Mouse (Mus musculus): Measurements from ENCODE around the gene Stx6. TPM values are rescaled to one million over a fixed set of nuclear protein-coding genes. Genes with fewer than 3 reads are reported as not detected.
"Not testable (repeated sequence)": the region's sequence is repeated elsewhere in the genome, so short reads cannot be mapped to it uniquely, and the experiment has no call there.

The Stx6 gene
- polyA plus RNA-seq, 1 experiment = 38.9 TPM

- H3K27me3 ChIP-seq (replicated peaks; ENCODE audit: control insufficient read depth, insufficient read depth, low read length) = no peaks in the 10 kb centered on the region
- WGBS = under 1% methylated on average over 46 of the region's 46 CpGs
- H3K4me3 ChIP-seq (ENCODE audit: insufficient read depth, low read depth, low read length) = peak overlapping the region; percentile 86
- H3K27ac ChIP-seq (ENCODE audit: insufficient read depth, low read depth, low read length) = peak overlapping the region; percentile 47
- H3K4me1 ChIP-seq (ENCODE audit: control insufficient read depth, insufficient read depth, low read length) = 0 out of 2 replicates have a peak, but pooled peaks cover 2% of the 10 kb centered on the region
- no peaks in the 10 kb centered on the region for H3K36me3 ChIP-seq (ENCODE audit: control insufficient read depth, insufficient read depth, low read length)
- peak; percentile 45 for DNase-seq
- TF ChIP-seq CTCF (conservative IDR thresholded peaks at IDR 0.05; ENCODE audit: insufficient read depth, insufficient read length, low read depth, low read length) (no peak), POLR2A (IDR thresholded peaks at IDR 0.05; ENCODE audit: low read depth, low read length) (no peak)
Observed at GRCm38 (mm10) chr1:155158970-155159484, 512 bp downstream of the Stx6 start.

- DNase-seq = no peak
Observed at GRCm38 (mm10) chr1:155167453-155167852, 8.9 kb downstream of the Stx6 start.

GRCm38 (mm10) chr1:155169935-155170334 lies 11.4 kb downstream of the Stx6 start:
- no peak for TF ChIP-seq CTCF (conservative IDR thresholded peaks at IDR 0.05; ENCODE audit: insufficient read depth, insufficient read length, low read depth, low read length)
- no peak for TF ChIP-seq POLR2A (IDR thresholded peaks at IDR 0.05; ENCODE audit: low read depth, low read length)
- H3K27ac ChIP-seq (ENCODE audit: insufficient read depth, low read depth, low read length) = no peak overlapping the region
- no peak for DNase-seq
- no peaks in the 10 kb centered on the region for H3K36me3 ChIP-seq (ENCODE audit: control insufficient read depth, insufficient read depth, low read length)
- H3K4me1 ChIP-seq (ENCODE audit: control insufficient read depth, insufficient read depth, low read length) = peaks cover 6% of the 10 kb centered on the region
- no peak overlapping the region for H3K4me3 ChIP-seq (ENCODE audit: insufficient read depth, low read depth, low read length)
- no peaks in the 10 kb centered on the region for H3K27me3 ChIP-seq (replicated peaks; ENCODE audit: control insufficient read depth, insufficient read depth, low read length)

More at GRCm38 (mm10) chr1:155167453-155167852, 8.9 kb downstream of the Stx6 start:
- WGBS = 74% methylated on average over 3 of the region's 3 CpGs
- TF ChIP-seq CTCF (conservative IDR thresholded peaks at IDR 0.05; ENCODE audit: insufficient read depth, insufficient read length, low read depth, low read length) (no peak), POLR2A (IDR thresholded peaks at IDR 0.05; ENCODE audit: low read depth, low read length) (no peak)
- Histone ChIP-seq H3K36me3 (ENCODE audit: control insufficient read depth, insufficient read depth, low read length) (no peaks in the 10 kb centered on the region), H3K4me1 (ENCODE audit: control insufficient read depth, insufficient read depth, low read length) (peaks cover 6% of the 10 kb centered on the region), H3K4me3 (ENCODE audit: insufficient read depth, low read depth, low read length) (no peak overlapping the region), H3K27me3 (replicated peaks; ENCODE audit: control insufficient read depth, insufficient read depth, low read length) (no peaks in the 10 kb centered on the region), H3K27ac (ENCODE audit: insufficient read depth, low read depth, low read length) (no peak overlapping the region)

- Histone ChIP-seq H3K4me1 (ENCODE audit: control insufficient read depth, insufficient read depth, low read length) (no peaks in the 10 kb centered on the region; the same call in 1 of the 2 replicates), H3K36me3 (ENCODE audit: control insufficient read depth, insufficient read depth, low read length) (peaks cover 3% of the 10 kb centered on the region), H3K27me3 (replicated peaks; ENCODE audit: control insufficient read depth, insufficient read depth, low read length) (no peaks in the 10 kb centered on the region), H3K27ac (ENCODE audit: insufficient read depth, low read depth, low read length) (no peak overlapping the region), H3K4me3 (ENCODE audit: insufficient read depth, low read depth, low read length) (no peak overlapping the region)
- WGBS = 94% methylated on average over 3 of the region's 3 CpGs
- TF ChIP-seq POLR2A (IDR thresholded peaks at IDR 0.05; ENCODE audit: low read depth, low read length) (no peak), CTCF (conservative IDR thresholded peaks at IDR 0.05; ENCODE audit: insufficient read depth, insufficient read length, low read depth, low read length) (no peak)
- DNase-seq = no peak
Observed at GRCm38 (mm10) chr1:155172895-155173643, 14.6 kb downstream of the Stx6 start.

GRCm38 (mm10) chr1:155173644-155174016 lies 15.1 kb downstream of the Stx6 start:
- WGBS = 81% methylated on average over 1 of the region's 1 CpGs
- H3K27me3 ChIP-seq (replicated peaks; ENCODE audit: control insufficient read depth, insufficient read depth, low read length); H3K4me1 ChIP-seq (ENCODE audit: control insufficient read depth, insufficient read depth, low read length); H3K36me3 ChIP-seq (ENCODE audit: control insufficient read depth, insufficient read depth, low read length); H3K27ac ChIP-seq (ENCODE audit: insufficient read depth, low read depth, low read length); H3K4me3 ChIP-seq (ENCODE audit: insufficient read depth, low read depth, low read length); DNase-seq: not testable (repeated sequence)

- Histone ChIP-seq H3K27me3 (replicated peaks; ENCODE audit: control insufficient read depth, insufficient read depth, low read length) (no peaks in the 10 kb centered on the region), H3K4me1 (ENCODE audit: control insufficient read depth, insufficient read depth, low read length) (no peaks in the 10 kb centered on the region), H3K27ac (ENCODE audit: insufficient read depth, low read depth, low read length) (no peak overlapping the region), H3K36me3 (ENCODE audit: control insufficient read depth, insufficient read depth, low read length) (peaks cover 3% of the 10 kb centered on the region), H3K4me3 (ENCODE audit: insufficient read depth, low read depth, low read length) (no peak overlapping the region)
- TF ChIP-seq POLR2A (IDR thresholded peaks at IDR 0.05; ENCODE audit: low read depth, low read length) (no peak), CTCF (conservative IDR thresholded peaks at IDR 0.05; ENCODE audit: insufficient read depth, insufficient read length, low read depth, low read length) (no peak)
- WGBS = 87% methylated on average over 1 of the region's 1 CpGs
- DNase-seq = no peak
Observed at GRCm38 (mm10) chr1:155174424-155174823, 15.9 kb downstream of the Stx6 start.

- Histone ChIP-seq H3K36me3 (ENCODE audit: control insufficient read depth, insufficient read depth, low read length) (peaks cover 3% of the 10 kb centered on the region), H3K27ac (ENCODE audit: insufficient read depth, low read depth, low read length) (no peak overlapping the region), H3K4me3 (ENCODE audit: insufficient read depth, low read depth, low read length) (no peak overlapping the region), H3K27me3 (replicated peaks; ENCODE audit: control insufficient read depth, insufficient read depth, low read length) (no peaks in the 10 kb centered on the region), H3K4me1 (ENCODE audit: control insufficient read depth, insufficient read depth, low read length) (no peaks in the 10 kb centered on the region)
- 81% methylated on average over 2 of the region's 2 CpGs for WGBS
- DNase-seq = no peak
- TF ChIP-seq POLR2A (IDR thresholded peaks at IDR 0.05; ENCODE audit: low read depth, low read length) (no peak), CTCF (conservative IDR thresholded peaks at IDR 0.05; ENCODE audit: insufficient read depth, insufficient read length, low read depth, low read length) (no peak)
Observed at GRCm38 (mm10) chr1:155178192-155178924, 19.8 kb downstream of the Stx6 start.
